Comparison of ENCODE assay signal across 14 mouse cellular contexts in the genomic region with DNA sequence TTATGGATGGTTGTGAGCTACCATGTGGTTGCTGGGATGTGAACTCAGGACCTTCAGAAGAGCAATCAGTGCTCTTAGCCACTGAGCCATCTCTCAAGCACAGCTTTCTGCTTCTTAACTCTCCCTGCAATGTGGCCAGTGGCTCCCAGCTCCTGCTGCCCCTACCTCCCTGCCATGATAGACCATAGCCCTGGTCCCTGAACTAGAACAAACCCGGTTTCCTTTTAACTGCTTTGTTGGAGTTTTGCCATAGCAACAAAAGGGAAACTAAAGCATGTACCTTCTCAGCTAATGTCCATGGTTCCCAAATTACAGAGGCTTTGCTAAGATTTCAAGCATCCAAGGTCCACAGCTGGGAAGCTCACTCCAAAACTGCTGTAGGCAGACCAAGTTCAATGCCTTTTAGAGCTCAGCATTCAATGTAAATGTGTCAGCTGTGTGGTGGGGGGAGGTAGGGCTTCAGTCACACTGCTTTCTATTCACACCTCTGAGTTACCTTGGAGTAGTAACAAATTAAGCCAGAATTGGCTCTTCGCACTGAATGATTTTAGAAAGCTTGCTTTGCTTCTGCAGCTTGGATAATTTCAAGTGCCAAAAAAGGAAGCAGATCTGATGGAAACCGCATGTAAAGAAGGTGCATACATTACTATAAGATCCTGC. TPM values are rescaled to one million over a fixed set of nuclear protein-coding genes. Genes with fewer than 3 reads are reported as not detected.
DNase-seq lines count a peak whose midpoint lies in the region; ATAC-seq lines count a peak whose summit lies in the region.
"Had no signal": no experiment of that assay in that cellular context is flagged by ENCODE, and none has a peak within 500 bp of the region (broad histone marks: within the 10 kb centered on the region; RNA-seq: fewer than 3 reads in every experiment).

No protein-coding gene starts in this region.

- H3K27me3 ChIP-seq in kidney, embryonic 14.5 days (ENCODE audit: control insufficient read depth, insufficient read depth, low read length): no peaks in the 10 kb centered on the region
- H3K27me3 ChIP-seq: heart, embryonic 15.5 days; intestine, embryonic 15.5 days; megakaryocyte, embryonic 14.5 days had no signal

- H3K4me1 ChIP-seq in kidney, embryonic 14.5 days (ENCODE audit: control insufficient read depth, insufficient read depth, low read length): no peaks in the 10 kb centered on the region
- H3K4me1 ChIP-seq: intestine, embryonic 15.5 days had no signal

- H3K36me3 ChIP-seq in kidney, embryonic 14.5 days (ENCODE audit: control insufficient read depth, insufficient read depth, low read length): no peaks in the 10 kb centered on the region
- H3K36me3 ChIP-seq: heart, embryonic 15.5 days; intestine, embryonic 15.5 days had no signal

- no peak overlapping the region for H3K4me2 ChIP-seq in kidney, embryonic 14.5 days (replicated peaks; ENCODE audit: low read depth, low read length)
- H3K4me2 ChIP-seq: heart, embryonic 15.5 days; intestine, embryonic 15.5 days; lung, embryonic 14.5 days had no signal

- 74% methylated on average over 3 of the region's 3 CpGs for WGBS in kidney, embryonic 14.5 days

- peak; percentile 93 for ATAC-seq in frontal cortex, adult (ENCODE audit: low TSS enrichment)
- ATAC-seq in kidney, embryonic 14.5 days (ENCODE audit: low FRiP score, low TSS enrichment): no peak
- ATAC-seq: intestine, embryonic 15.5 days had no signal

- no peak for DNase-seq in frontal cortex, postnatal 14 days (ENCODE audit: low spot score in 2 of 2)
- DNase-seq in kidney, adult 8-10 months: peak; percentile 44 to 62
- peak; percentile 34 to 49 for DNase-seq in right cerebral cortex, adult 2 months (ENCODE audit: low spot score in 2 of 2)
- DNase-seq in right cerebral cortex, postnatal 14 days: no peak
- no peak for DNase-seq in cerebellum, adult 11-12 months
- no peak for DNase-seq in adrenal gland, adult 2 months
- DNase-seq: gastrocnemius, postnatal 10 days; lung, embryonic 14.5 days; thymus, postnatal 14 days had no signal

- H3K9ac ChIP-seq in kidney, embryonic 14.5 days (ENCODE audit: low read depth, low read length): no peak overlapping the region
- H3K9ac ChIP-seq: heart, embryonic 15.5 days; intestine, embryonic 15.5 days; lung, embryonic 14.5 days had no signal

- H3K27ac ChIP-seq in kidney, embryonic 14.5 days (ENCODE audit: low read depth, low read length): no peak overlapping the region
- H3K27ac ChIP-seq: intestine, embryonic 15.5 days had no signal

- H3K4me3 ChIP-seq in kidney, embryonic 14.5 days (ENCODE audit: low read length): no peak overlapping the region
- H3K4me3 ChIP-seq: heart, embryonic 15.5 days; intestine, embryonic 15.5 days; megakaryocyte, embryonic 14.5 days had no signal

- H3K9me3 ChIP-seq in kidney, embryonic 14.5 days (ENCODE audit: control insufficient read depth, low read length): no peaks in the 10 kb centered on the region
- H3K9me3 ChIP-seq: heart, embryonic 15.5 days; intestine, embryonic 15.5 days; megakaryocyte, embryonic 14.5 days had no signal

RNA-seq across cellular contexts. Expression of a gene that starts 54.0 kb away (rescaled TPM):
- polyA plus RNA-seq in kidney, embryonic 14.5 days (2014; fragmentation: Nextera tagmentation; extraction: Ambion mirVana): 15.7 and 16.4 TPM in 2 replicates
- total RNA-seq in adrenal gland, adult 2 months (2021): 10 to 100 TPM; 32.9 to 34.0 TPM
- polyA plus RNA-seq in adrenal gland, adult 2 months (2012; rRNA removed): 8.5 and 10.7 TPM in 2 replicates

Comparison
In these comparisons a context has a peak if more than half of its experiments do, and no peak if none do; other contexts are left out.
1. DNase-seq: peak in kidney, adult 8-10 months (2 of 2) and right cerebral cortex, adult 2 months (2 of 2); none in frontal cortex, postnatal 14 days (0 of 2), right cerebral cortex, postnatal 14 days (single experiment), cerebellum, adult 11-12 months (single experiment) and adrenal gland, adult 2 months (single experiment).